Mouse (Mus musculus) CD4-positive, CD25-positive, alpha-beta regulatory T cell, adult 2 months (primary cell): ENCODE results near the gene Catspere2.
A peak's percentile ranks its signal among the peaks of the same experiment; 100 is the strongest.
"Not testable (repeated sequence)": the region's sequence is repeated elsewhere in the genome, so short reads cannot be mapped to it uniquely, and the experiment has no call there.

Experiments
- DNase-seq: peaks from one replicate; pipeline ENCODE4 v3.0.0-alpha.2; 2012; ENCODE audit warnings: low read depth, low spot score

Catspere2 gene

GRCm38 (mm10) chr1:177983024-177983450, at the start of gene Catspere2:
TSS of gene Catspere2 (plus strand) at chr1:177983423.
- peak; percentile 94 for DNase-seq

DNA sequence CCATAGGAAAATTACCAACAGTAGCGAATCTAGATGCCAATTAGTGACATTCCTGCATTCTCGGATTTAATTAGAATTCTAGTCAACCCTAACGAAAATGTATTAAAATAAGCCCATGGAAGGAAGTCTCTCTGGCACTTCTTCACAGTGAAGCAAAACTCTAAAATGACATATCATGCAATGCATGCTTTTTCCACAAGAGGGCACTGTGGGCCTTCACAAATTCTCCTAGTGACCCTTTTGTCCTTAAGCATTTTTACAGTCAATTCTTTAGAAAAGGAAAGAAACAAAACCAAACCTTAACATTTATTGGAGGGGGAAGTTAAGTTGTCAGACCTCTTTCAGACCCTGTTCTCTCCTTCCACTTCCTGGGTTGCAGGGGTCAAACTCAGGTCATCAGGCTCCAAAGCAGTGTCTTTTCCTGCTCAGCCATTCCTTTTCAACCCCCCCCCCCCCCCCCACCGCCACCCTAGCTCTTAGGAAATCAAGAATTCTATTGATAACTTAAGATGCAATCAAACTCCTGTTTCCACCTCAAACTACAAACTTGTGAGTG, 42.7 kb upstream of the Catspere2 start:
- peak; percentile 1 for DNase-seq

GRCm38 (mm10) chr1:177981276-177981675, 1.9 kb upstream of the Catspere2 start:
- no peak for DNase-seq

DNA sequence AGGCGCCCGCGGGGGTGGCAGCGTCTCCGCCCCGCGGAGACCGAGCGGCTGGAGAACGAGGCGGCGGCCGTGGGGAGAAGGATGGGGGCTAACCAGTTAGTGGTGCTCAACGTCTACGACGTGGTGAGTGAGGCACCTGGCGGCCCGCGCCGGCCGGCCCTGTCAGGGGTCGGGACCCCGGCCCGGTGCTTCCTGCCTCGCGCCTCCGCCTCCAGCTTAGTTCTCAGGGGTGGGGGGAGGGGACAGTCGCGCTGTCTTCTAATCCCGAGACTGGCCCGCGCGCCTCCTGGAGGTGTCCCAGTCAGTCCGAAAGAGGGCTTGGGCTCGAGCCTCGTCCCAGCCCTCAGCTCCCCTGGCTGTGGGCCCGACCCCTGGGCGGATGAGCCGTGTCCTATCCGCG, 359 bp downstream of the Catspere2 start:
- DNase-seq, result not testable (repeated sequence)

- peak; percentile 13 for DNase-seq
Measured at GRCm38 (mm10) chr1:177984206-177984605, 983 bp downstream of the Catspere2 start.

DNA sequence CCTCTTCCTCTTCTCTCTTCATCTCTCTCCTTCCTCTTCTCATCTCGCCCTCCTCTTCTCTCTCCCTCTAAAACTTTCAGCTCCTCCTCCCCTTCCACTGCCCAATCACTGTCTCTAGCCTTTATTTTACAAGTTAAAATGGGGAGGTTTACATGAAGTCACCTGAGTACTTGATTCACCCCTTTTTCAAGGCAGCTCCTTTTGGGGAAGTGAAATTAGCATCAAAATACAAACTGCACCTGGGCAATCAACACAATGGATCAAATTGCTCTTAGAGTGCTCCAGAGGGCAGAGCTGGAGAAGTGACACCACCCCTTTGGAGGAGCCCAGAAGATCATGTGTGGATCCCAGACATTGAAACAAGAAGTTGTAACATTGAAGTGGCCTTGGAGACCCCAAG, 4.3 kb downstream of the Catspere2 start:
- not testable (repeated sequence) for DNase-seq

GRCm38 (mm10) chr1:178072798-178073197, 89.6 kb downstream of the Catspere2 start:
- DNase-seq, result peak; percentile 7

DNA sequence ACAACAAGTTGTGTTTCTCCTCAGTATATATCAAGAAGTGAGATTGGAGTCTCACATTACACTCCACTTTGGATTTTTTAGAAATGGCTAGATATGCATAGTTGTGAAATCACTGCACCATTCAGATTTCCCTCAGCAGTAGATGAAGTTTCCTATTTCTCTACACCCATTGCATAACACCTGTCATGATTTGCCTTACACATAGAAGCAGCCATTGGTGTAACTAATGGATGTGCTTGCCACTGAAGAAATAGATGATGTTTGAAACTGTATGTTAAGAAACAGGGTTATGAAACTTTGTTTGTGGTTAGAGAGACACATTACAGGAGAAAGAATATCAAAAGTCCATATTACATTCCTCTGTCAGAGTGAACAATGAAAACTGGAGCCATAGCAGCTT, 114.6 kb downstream of the Catspere2 start:
- not testable (repeated sequence) for DNase-seq

- not testable (repeated sequence) for DNase-seq
Measured at GRCm38 (mm10) chr1:178108514-178108913, 125.3 kb downstream of the Catspere2 start.

DNA sequence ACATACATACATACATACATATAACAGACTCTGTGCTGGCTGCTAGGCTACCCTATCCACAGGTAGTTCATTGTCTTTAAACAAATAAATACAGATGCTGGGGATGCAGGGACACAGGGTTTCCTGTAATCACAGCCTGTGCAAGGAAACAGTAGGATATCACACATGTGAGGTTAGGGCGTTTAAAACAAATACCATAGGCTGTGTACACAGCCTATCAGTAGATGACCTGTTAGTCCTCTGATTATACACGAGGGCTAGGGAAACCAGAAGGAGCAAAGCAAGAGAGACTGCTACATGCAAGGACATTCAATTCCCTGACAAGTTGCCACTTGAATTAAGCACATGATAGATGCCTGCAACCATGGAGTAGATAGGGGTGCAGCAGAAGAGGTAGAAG, 139.0 kb downstream of the Catspere2 start:
- DNase-seq, result not testable (repeated sequence)

DNA sequence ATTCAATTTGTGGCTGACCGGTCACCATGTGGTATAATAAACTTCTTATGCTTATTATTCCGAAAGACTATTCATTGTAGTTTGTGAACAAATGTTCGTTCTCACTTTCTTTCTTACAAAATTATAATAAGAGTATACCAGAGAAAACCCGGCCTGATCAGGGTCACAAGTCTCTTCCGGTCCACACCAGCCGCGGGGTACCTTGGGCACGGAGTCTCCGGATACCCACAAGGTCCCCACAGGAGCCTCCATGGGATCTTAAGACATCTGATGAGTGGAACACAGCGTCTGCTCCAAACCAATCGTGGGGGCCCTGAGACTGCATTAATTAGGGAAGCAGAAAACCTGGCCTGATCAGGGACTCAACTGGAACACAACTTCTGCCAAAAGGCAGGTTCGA, 151.1 kb downstream of the Catspere2 start:
- no peak for DNase-seq

GRCm38 (mm10) chr1:178146513-178146912, 163.3 kb downstream of the Catspere2 start:
- DNase-seq, result not testable (repeated sequence)

DNA sequence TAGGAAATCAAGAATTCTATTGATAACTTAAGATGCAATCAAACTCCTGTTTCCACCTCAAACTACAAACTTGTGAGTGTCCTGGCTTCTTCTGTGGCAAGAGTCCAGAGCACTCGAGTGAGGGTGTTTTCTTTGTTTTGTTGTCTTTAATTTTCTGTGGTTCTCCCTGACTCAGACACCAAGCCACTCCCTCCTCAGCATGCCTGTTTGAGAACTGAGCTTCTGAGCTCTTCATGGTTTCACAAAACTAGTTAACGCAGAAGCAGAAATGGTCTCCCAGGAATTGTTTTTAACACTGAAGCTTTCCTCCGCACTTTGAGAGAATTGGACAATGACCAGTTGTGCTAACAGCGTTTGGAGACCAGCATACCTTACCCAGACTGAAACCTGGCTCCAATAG, 163.7 kb downstream of the Catspere2 start:
- DNase-seq, result not testable (repeated sequence)

GRCm38 (mm10) chr1:178182251-178182650, 199.0 kb downstream of the Catspere2 start:
- peak; percentile 29 for DNase-seq

- no peak for DNase-seq
Measured at GRCm38 (mm10) chr1:178185591-178185990, 202.4 kb downstream of the Catspere2 start.

GRCm38 (mm10) chr1:178187216-178187791, 204.1 kb downstream of the Catspere2 start, which contains the start of gene Desi2:
TSS of gene Desi2 (plus strand) at chr1:178187417.
- peak; percentile 97 for DNase-seq

DNA sequence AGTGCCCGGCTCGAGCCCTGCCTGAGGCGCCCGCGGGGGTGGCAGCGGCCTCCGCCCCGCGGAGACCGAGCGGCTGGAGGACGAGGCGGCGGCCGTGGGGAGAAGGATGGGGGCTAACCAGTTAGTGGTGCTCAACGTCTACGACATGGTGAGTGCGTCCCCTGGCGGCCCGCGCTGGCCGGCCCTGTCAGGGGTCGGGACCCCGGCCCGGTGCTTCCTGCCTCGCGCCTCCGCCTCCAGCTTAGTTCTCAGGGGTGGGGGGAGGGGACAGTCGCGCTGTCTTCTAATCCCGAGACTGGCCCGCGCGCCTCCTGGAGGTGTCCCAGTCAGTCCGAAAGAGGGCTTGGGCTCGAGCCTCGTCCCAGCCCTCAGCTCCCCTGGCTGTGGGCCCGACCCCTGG, 204.6 kb downstream of the Catspere2 start:
- peak; percentile 82 for DNase-seq

- peak; percentile 35 for DNase-seq
Measured at GRCm38 (mm10) chr1:178188386-178188785, 205.2 kb downstream of the Catspere2 start.

DNA sequence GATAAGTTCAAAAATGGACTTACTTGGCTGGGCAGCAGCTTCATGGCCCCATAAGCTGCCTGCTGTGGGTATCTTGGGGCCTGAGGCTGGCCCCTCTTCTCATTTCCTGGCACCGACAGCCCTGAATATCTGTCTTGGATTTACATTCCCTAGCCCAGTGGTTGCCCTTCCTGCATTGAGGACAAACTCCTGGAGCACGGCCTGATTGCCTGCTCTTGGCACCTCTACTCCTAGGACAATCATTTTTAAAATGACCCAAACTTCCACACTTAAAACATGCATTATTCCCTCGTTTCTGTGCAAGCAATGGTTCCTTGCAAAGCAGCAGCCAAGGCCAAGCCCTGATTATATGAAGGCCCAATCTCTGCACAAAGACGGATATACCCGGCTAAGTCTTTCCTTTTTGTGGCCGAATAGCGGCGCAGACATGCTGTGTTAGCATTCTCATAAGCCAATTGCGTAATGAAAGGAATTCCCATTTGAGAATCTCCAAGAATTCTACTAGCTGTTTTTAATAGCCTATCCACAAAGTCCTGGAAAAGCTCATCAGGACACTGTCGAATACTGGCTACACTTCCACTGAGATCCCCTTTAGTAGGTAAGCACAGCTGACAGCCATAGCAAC, 222.6 kb downstream of the Catspere2 start:
- no peak for DNase-seq

- not testable (repeated sequence) for DNase-seq
Measured at GRCm38 (mm10) chr1:178207856-178208255, 224.6 kb downstream of the Catspere2 start.

DNA sequence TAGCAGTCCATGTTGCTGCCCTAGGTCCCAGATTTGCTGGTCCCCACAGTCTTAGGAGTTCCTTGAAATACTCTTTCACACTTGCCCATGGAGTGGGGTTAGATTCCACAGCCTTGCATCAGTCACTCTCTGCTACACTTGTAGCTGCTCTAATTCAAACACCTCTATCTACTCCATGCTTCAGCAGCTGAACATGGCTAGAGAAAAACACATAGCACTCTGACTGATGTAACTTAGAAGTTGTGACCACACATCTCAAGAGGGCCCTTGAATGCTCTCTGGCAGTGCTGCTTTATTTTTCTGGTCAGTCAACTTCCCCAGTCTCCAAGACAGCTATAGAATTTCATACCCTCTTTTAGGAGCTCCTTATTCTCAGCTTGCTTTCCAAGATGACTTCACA, 226.7 kb downstream of the Catspere2 start:
- DNase-seq, result no peak

DNA sequence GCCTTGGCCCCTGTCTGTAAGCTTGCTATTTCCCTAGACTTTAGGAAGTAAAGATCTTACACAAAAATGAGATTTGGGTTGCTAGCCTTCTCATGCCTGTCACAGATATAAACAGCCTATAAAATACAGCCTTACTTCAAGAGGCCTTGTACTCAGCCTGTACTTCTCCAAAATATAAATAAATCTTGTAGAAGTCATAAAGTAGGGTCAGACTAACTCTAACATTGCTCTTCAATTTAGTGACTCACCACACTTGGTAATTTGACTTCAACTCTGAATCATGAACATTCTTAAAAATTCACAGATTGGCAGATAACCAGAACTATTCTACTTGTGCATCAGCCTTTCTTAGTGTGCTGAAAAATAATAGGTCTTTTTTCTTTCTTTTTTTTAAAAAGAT, 233.9 kb downstream of the Catspere2 start:
- DNase-seq, result no peak

GRCm38 (mm10) chr1:178218305-178218704, 235.1 kb downstream of the Catspere2 start:
- no peak for DNase-seq
